Mouse (Mus musculus): ENCODE results near the gene Scgb1b18.
"Not testable (repeated sequence)": the region's sequence is repeated elsewhere in the genome, so short reads cannot be mapped to it uniquely, and the experiment has no call there.

The Scgb1b18 gene

DNA sequence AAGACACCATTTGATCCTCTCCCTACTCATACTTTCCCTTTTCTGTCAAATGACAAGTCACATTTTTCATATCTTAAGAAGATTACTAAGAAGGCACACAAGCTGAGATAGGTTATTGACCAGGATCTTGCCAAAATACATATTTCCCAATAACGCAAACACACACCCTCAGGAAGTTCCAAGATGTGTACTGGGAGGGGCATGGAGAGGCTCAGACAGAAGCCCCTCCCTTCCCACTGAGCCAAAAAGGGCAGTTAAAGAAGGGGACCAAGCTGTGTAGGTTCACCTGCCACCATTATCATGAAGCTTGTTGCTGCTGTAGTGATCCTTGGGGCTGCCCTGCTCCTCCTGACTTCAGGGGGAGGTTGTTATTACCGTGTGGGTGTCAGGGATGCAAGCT lies at the start of gene Scgb1b18:
Scgb1b18 (plus strand) TSS at position 301 of the 400 bp plus-strand sequence.
- not testable (repeated sequence) for DNase-seq (ENCODE audit: low read depth)

DNA sequence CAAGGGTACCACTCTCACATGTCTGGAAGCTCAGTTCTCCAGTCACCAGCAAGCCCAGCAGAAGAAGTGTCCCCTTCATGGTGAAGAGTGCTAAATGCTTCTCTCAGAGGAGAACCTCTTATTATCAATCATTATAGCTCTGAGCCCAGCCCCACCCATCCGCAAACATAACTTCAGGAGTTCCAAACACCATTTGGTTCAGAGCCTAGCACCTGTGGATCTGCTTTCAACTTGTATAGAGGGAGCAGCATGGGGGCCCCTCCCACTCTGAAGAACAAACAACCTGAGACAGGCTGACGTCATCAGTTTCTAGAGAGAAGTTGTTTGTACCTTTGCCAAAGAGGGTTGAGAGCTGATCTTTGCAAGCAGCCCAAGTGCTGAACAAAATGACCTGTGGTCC lies 11.6 kb upstream of the Scgb1b18 start, which contains the start of gene Scgb2b18:
Scgb2b18 (minus strand) TSS at position 101 of the 400 bp plus-strand sequence.
- DNase-seq (ENCODE audit: low read depth), result not testable (repeated sequence)
